Mouse (Mus musculus) C2C12 (cell line): ENCODE data around the gene Lsr.

Experiments used
- CEBPB ChIP-seq: IDR thresholded peaks from one replicate; pipeline ENCODE4 v1.6.1; 2011; ENCODE audit warnings: low read depth, mild to moderate bottlenecking, control low read depth, moderate library complexity
- CTCF ChIP-seq: IDR thresholded peaks from one replicate; pipeline ENCODE4 v1.5.1; 2011; ENCODE audit not compliant: control insufficient read depth, insufficient read depth, insufficient read length
- FOSL1 ChIP-seq: IDR thresholded peaks from one replicate; pipeline ENCODE4 v1.8.0; 2011; ENCODE audit warnings: mild to moderate bottlenecking, low read length; ENCODE audit not compliant: poor library complexity, insufficient read depth, severe bottlenecking
- MAX ChIP-seq: IDR thresholded peaks from one replicate; pipeline ENCODE4 v1.6.1; 2011; ENCODE audit warnings: mild to moderate bottlenecking, control low read depth
- MYOD1 ChIP-seq: IDR thresholded peaks from one replicate; pipeline ENCODE4 v1.6.1; 2011; ENCODE audit warnings: low read depth; ENCODE audit not compliant: control insufficient read depth, insufficient read length
- MYOG ChIP-seq: IDR thresholded peaks from one replicate; pipeline ENCODE4 v1.6.1; 2011; ENCODE audit not compliant: control insufficient read depth, insufficient read length; ENCODE audit errors: extremely low read depth
- USF1 ChIP-seq: IDR thresholded peaks from one replicate; pipeline ENCODE4 v1.6.1; 2011; ENCODE audit warnings: low read depth, mild to moderate bottlenecking, control low read depth, moderate library complexity

- TF ChIP-seq CTCF (no peak), USF1 (no peak), MYOD1 (no peak), MAX (no peak), CEBPB (no peak), FOSL1 (no peak), MYOG (no peak)
These were observed 7.6 kb downstream of the Lsr start for GRCm38 (mm10) chr7:30965677-30966076.
